Mouse (Mus musculus): ENCODE results near the gene Angptl7. TPM values are rescaled to one million over a fixed set of nuclear protein-coding genes. Genes with fewer than 3 reads are reported as not detected.

Angptl7 gene
- polyA plus RNA-seq, 1 experiment: 2.4 TPM

- H3K4me3 ChIP-seq (ENCODE audit: control insufficient read depth, insufficient read depth, low read length): no peak overlapping the region
- TF ChIP-seq CTCF (IDR thresholded peaks at IDR 0.05; ENCODE audit: borderline replicate concordance, control insufficient read depth, extremely low read depth, insufficient read depth, low read length, poor library complexity): no peak
- no peaks in the 10 kb centered on the region for H3K27me3 ChIP-seq (ENCODE audit: control insufficient read depth, insufficient read depth, low read length)
- no peak for DNase-seq
- H3K4me1 ChIP-seq (replicated peaks; ENCODE audit: control insufficient read depth, insufficient read depth, low read length): no peaks in the 10 kb centered on the region
- WGBS: 97% methylated on average over 10 of the region's 10 CpGs
- H3K36me3 ChIP-seq (ENCODE audit: control insufficient read depth, insufficient read depth, low read length): peaks cover 69% of the 10 kb centered on the region
- H3K27ac ChIP-seq (ENCODE audit: control insufficient read depth, insufficient read depth, low read length): no peak overlapping the region
Observed at GRCm38 (mm10) chr4:148471363-148471806, 28.9 kb downstream of the Angptl7 start.

- TF ChIP-seq CTCF (IDR thresholded peaks at IDR 0.05; ENCODE audit: borderline replicate concordance, control insufficient read depth, extremely low read depth, insufficient read depth, low read length, poor library complexity) (no peak), POLR2A (IDR thresholded peaks at IDR 0.05; ENCODE audit: control insufficient read depth, extremely low read depth, insufficient read depth, low read length, poor library complexity) (no peak)
- Histone ChIP-seq H3K27me3 (ENCODE audit: control insufficient read depth, insufficient read depth, low read length) (no peaks in the 10 kb centered on the region), H3K27ac (ENCODE audit: control insufficient read depth, insufficient read depth, low read length) (no peak overlapping the region), H3K4me1 (replicated peaks; ENCODE audit: control insufficient read depth, insufficient read depth, low read length) (no peaks in the 10 kb centered on the region; the same call in 1 of the 2 replicates), H3K36me3 (ENCODE audit: control insufficient read depth, insufficient read depth, low read length) (peaks cover 77% of the 10 kb centered on the region), H3K4me3 (ENCODE audit: control insufficient read depth, insufficient read depth, low read length) (no peak overlapping the region)
- DNase-seq: no peak
- 95% methylated on average over 11 of the region's 11 CpGs for WGBS
Observed at GRCm38 (mm10) chr4:148469487-148470252, 30.6 kb downstream of the Angptl7 start.

GRCm38 (mm10) chr4:148468396-148468795 is 31.9 kb downstream of the Angptl7 start:
- no peaks in the 10 kb centered on the region; the same call in 1 of the 2 replicates for H3K4me1 ChIP-seq (replicated peaks; ENCODE audit: control insufficient read depth, insufficient read depth, low read length)
- no peak for TF ChIP-seq CTCF (IDR thresholded peaks at IDR 0.05; ENCODE audit: borderline replicate concordance, control insufficient read depth, extremely low read depth, insufficient read depth, low read length, poor library complexity)
- no peak for TF ChIP-seq POLR2A (IDR thresholded peaks at IDR 0.05; ENCODE audit: control insufficient read depth, extremely low read depth, insufficient read depth, low read length, poor library complexity)
- DNase-seq: no peak
- no peak overlapping the region for H3K27ac ChIP-seq (ENCODE audit: control insufficient read depth, insufficient read depth, low read length)
- WGBS: 97% methylated on average over 10 of the region's 10 CpGs
- no peak overlapping the region for H3K4me3 ChIP-seq (ENCODE audit: control insufficient read depth, insufficient read depth, low read length)
- H3K27me3 ChIP-seq (ENCODE audit: control insufficient read depth, insufficient read depth, low read length): no peaks in the 10 kb centered on the region
- peaks cover 77% of the 10 kb centered on the region for H3K36me3 ChIP-seq (ENCODE audit: control insufficient read depth, insufficient read depth, low read length)

GRCm38 (mm10) chr4:148466511-148467079 is 33.7 kb downstream of the Angptl7 start:
- Histone ChIP-seq H3K27me3 (ENCODE audit: control insufficient read depth, insufficient read depth, low read length) (no peaks in the 10 kb centered on the region), H3K4me1 (replicated peaks; ENCODE audit: control insufficient read depth, insufficient read depth, low read length) (no peaks in the 10 kb centered on the region; the same call in 1 of the 2 replicates), H3K27ac (ENCODE audit: control insufficient read depth, insufficient read depth, low read length) (no peak overlapping the region), H3K36me3 (ENCODE audit: control insufficient read depth, insufficient read depth, low read length) (peaks cover 66% of the 10 kb centered on the region), H3K4me3 (ENCODE audit: control insufficient read depth, insufficient read depth, low read length) (no peak overlapping the region)
- no peak for DNase-seq
- TF ChIP-seq POLR2A (IDR thresholded peaks at IDR 0.05; ENCODE audit: control insufficient read depth, extremely low read depth, insufficient read depth, low read length, poor library complexity) (no peak), CTCF (IDR thresholded peaks at IDR 0.05; ENCODE audit: borderline replicate concordance, control insufficient read depth, extremely low read depth, insufficient read depth, low read length, poor library complexity) (no peak)
- WGBS: 94% methylated on average over 5 of the region's 5 CpGs

- Histone ChIP-seq H3K4me1 (replicated peaks; ENCODE audit: control insufficient read depth, insufficient read depth, low read length) (no peaks in the 10 kb centered on the region; the same call in 1 of the 2 replicates), H3K27me3 (ENCODE audit: control insufficient read depth, insufficient read depth, low read length) (no peaks in the 10 kb centered on the region), H3K4me3 (ENCODE audit: control insufficient read depth, insufficient read depth, low read length) (no peak overlapping the region), H3K36me3 (ENCODE audit: control insufficient read depth, insufficient read depth, low read length) (peaks cover 49% of the 10 kb centered on the region), H3K27ac (ENCODE audit: control insufficient read depth, insufficient read depth, low read length) (no peak overlapping the region)
- TF ChIP-seq CTCF (IDR thresholded peaks at IDR 0.05; ENCODE audit: borderline replicate concordance, control insufficient read depth, extremely low read depth, insufficient read depth, low read length, poor library complexity) (no peak), POLR2A (IDR thresholded peaks at IDR 0.05; ENCODE audit: control insufficient read depth, extremely low read depth, insufficient read depth, low read length, poor library complexity) (no peak)
- DNase-seq: no peak
- 52% methylated on average over 12 of the region's 12 CpGs for whole genome bisulfite sequencing
Observed at GRCm38 (mm10) chr4:148464869-148465268, 35.4 kb downstream of the Angptl7 start.

- no peak overlapping the region for H3K27ac ChIP-seq (ENCODE audit: control insufficient read depth, insufficient read depth, low read length)
- 95% methylated on average over 12 of the region's 12 CpGs for whole genome bisulfite sequencing
- TF ChIP-seq CTCF (IDR thresholded peaks at IDR 0.05; ENCODE audit: borderline replicate concordance, control insufficient read depth, extremely low read depth, insufficient read depth, low read length, poor library complexity): no peak
- TF ChIP-seq POLR2A (IDR thresholded peaks at IDR 0.05; ENCODE audit: control insufficient read depth, extremely low read depth, insufficient read depth, low read length, poor library complexity): no peak
- no peaks in the 10 kb centered on the region for H3K27me3 ChIP-seq (ENCODE audit: control insufficient read depth, insufficient read depth, low read length)
- no peak for DNase-seq
- no peaks in the 10 kb centered on the region; the same call in 1 of the 2 replicates for H3K4me1 ChIP-seq (replicated peaks; ENCODE audit: control insufficient read depth, insufficient read depth, low read length)
- H3K4me3 ChIP-seq (ENCODE audit: control insufficient read depth, insufficient read depth, low read length): no peak overlapping the region
- H3K36me3 ChIP-seq (ENCODE audit: control insufficient read depth, insufficient read depth, low read length): peaks cover 43% of the 10 kb centered on the region
Observed at GRCm38 (mm10) chr4:148464301-148464700, 36.0 kb downstream of the Angptl7 start.
